Mouse (Mus musculus): ENCODE measurements around the gene Tbx20. TPM values are rescaled to one million over a fixed set of nuclear protein-coding genes. Genes with fewer than 3 reads are reported as not detected.

Tbx20 gene
- polyA plus RNA-seq, 1 experiment from 2014 or later = not detected

DNA sequence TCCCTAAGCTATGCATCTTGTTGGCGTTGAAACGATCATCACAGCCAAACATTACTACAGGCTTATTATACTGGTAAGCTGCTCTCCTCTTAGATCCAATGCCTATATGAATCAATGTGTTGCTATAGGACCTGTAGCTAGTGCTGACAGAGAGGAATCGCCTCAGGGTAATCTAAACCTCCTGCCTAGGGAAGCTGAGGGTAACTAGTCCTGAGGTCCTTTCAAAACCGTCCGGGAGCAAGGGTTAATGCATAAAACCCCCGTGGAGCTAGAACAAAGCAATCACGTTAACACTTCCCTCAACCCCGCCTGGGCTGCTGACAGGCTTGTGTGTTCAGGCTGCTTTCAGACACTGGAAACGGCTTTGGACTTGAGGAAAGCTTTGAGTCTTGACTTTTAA is 2.4 kb upstream of the Tbx20 start:
- Histone ChIP-seq H3K4me3 (no peak overlapping the region), H3K9me3 (no peaks in the 10 kb centered on the region), H3K27ac (no peak overlapping the region), H3K36me3 (no peaks in the 10 kb centered on the region), H3K27me3 (peaks cover 99% of the 10 kb centered on the region), H3K4me1 (peaks cover 32% of the 10 kb centered on the region), H3K4me2 (replicated peaks) (no peak overlapping the region), H3K9ac (no peak overlapping the region)
- WGBS = under 1% methylated on average over 9 of the region's 9 CpGs
- no peak for ATAC-seq (ENCODE audit: low FRiP score, low read depth)

DNA sequence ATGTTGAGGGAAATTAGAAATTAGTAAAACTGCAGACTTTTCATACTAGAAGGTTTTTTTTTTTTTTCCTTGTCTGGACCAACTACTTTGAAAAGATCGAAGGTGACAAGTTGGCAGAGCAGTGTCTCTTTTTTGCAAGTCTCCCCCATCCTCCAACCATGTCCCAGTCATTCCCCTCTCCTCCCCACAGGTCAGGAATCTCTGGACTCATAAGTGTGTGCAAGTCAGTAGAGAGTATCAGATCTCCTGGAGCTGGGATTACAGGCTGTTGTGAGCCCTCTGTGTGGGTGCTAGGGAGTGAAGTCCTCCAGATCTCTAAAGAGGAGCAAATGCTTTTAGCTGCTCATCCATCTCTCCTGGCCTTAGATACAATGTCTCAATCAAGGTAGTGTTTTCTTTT is 1.5 kb upstream of the Tbx20 start:
- no peak overlapping the region for H3K4me3 ChIP-seq
- H3K4me1 ChIP-seq = peaks cover 25% of the 10 kb centered on the region
- ATAC-seq (ENCODE audit: low FRiP score, low read depth) = no peak
- H3K9me3 ChIP-seq = no peaks in the 10 kb centered on the region
- H3K27me3 ChIP-seq = peaks cover 99% of the 10 kb centered on the region
- no peak overlapping the region for H3K9ac ChIP-seq
- H3K27ac ChIP-seq = no peak overlapping the region
- 5% methylated on average over 1 of the region's 1 CpGs for WGBS
- H3K36me3 ChIP-seq = no peaks in the 10 kb centered on the region
- H3K4me2 ChIP-seq (replicated peaks) = no peak overlapping the region

DNA sequence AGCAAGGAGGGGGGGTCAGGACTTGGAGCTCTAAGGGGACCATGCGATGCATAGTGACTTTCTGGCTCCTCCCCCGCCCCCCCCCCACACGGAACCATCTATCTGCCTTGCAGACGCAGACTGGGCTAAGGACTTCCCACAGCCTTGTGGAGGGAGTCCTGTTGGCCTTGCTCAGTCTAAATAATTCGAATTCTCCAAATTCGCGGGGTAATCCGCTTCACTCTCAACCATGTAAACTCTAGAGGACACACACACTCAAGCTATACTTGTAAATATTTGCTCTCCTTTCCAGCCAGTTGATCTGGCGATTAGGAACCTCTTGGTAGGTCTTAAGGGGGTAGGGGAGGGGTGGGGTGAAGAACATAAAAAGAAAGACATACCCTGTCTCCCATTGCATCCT is 898 bp upstream of the Tbx20 start:
- Histone ChIP-seq H3K4me3 (no peak overlapping the region), H3K4me2 (replicated peaks) (no peak overlapping the region), H3K27me3 (peaks cover 99% of the 10 kb centered on the region), H3K9ac (no peak overlapping the region), H3K36me3 (no peaks in the 10 kb centered on the region), H3K4me1 (peaks cover 29% of the 10 kb centered on the region), H3K9me3 (no peaks in the 10 kb centered on the region), H3K27ac (no peak overlapping the region)
- 1% methylated on average over 9 of the region's 9 CpGs for WGBS
- peak; percentile 4; the same call in 1 of the 2 replicates for ATAC-seq (ENCODE audit: low FRiP score, low read depth)

DNA sequence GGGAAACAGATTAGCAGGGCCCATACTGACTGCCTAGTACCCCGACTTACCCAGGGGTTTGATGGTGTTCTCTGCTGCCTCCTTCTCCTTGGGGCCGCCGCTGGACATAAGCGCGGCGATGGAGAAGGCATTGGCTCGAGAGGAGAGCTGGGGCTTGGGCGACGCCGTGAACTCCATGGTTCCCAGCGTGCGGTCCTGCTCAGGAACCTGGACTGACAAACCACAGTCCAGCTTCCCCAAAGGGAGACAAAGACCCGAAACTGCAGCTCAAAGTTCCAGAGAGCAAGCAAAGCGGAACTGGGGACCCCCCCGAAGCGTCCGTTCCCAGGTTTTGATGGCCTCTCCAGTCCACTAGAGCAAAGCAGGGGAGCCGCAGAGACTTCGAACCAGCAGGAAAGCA is 434 bp downstream of the Tbx20 start:
- ATAC-seq (ENCODE audit: low FRiP score, low read depth) = no peak
- no peaks in the 10 kb centered on the region for H3K9me3 ChIP-seq
- no peak overlapping the region for H3K27ac ChIP-seq
- peak overlapping the region; percentile 54 for H3K4me2 ChIP-seq (replicated peaks)
- peaks cover 96% of the 10 kb centered on the region for H3K27me3 ChIP-seq
- H3K36me3 ChIP-seq = no peaks in the 10 kb centered on the region
- H3K4me1 ChIP-seq = peaks cover 31% of the 10 kb centered on the region
- peak overlapping the region; percentile 36 for H3K4me3 ChIP-seq
- H3K9ac ChIP-seq = no peak overlapping the region
- WGBS = 2% methylated on average over 19 of the region's 19 CpGs

DNA sequence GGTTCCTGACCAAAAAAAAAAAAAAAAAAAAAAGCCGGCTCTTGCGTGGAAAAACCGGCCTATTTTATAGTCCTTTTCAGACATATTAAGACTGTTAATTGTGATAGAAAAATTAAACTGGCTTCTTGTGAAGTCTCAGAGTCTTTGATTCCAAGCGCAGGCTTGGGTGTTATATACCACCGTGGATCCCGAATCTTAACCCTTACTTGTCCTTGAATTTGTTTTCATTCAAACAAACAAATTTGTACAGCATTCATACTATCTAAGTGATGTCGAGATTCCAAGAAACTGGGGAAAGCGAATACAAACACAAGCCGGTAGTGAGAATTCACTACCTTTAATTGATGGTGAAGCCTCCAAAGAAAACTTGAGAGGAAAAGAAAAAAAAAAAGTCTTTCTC is 932 bp downstream of the Tbx20 start:
- H3K4me1 ChIP-seq = peaks cover 31% of the 10 kb centered on the region
- no peak overlapping the region for H3K9ac ChIP-seq
- no peaks in the 10 kb centered on the region for H3K9me3 ChIP-seq
- H3K36me3 ChIP-seq = no peaks in the 10 kb centered on the region
- WGBS = 0% methylated on average over 9 of the region's 9 CpGs
- H3K27ac ChIP-seq = no peak overlapping the region
- peaks cover 96% of the 10 kb centered on the region for H3K27me3 ChIP-seq
- H3K4me3 ChIP-seq = peak overlapping the region; percentile 36; the same call in 1 of the 2 replicates
- no peak for ATAC-seq (ENCODE audit: low FRiP score, low read depth)
- H3K4me2 ChIP-seq (replicated peaks) = peak overlapping the region; percentile 54; the same call in 1 of the 2 replicates

DNA sequence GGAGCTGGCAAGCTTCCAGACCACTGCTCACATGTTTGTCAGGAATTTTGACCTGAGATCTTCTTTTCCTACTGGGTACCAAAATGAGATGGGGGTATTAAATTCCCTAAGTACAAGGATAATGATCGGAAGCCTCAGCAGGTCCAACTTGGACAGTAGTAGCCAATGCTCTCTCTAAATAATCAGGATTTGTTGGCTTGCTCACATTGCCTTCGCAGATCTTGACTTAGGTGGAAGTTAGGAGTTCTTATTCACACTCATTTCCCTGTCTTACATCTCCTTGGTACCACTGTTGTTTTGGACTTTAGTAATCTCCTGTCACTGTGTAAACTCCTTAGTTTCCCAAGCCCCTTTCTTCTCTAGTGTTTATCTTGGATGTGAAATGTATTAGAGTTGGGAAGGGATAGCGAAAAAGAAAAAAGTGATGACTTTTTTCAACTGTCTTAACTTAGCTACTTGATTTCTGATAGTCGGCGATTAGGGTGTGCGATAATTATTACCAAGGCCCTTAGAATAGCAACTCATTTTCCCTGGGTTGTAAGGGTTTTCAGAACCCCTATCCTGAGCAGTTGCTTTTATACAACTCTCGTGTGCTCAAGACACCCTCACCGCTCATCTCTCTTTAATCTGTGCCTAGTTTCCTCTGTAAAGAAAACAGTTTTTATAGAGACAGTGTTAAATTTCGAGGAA is 1.5 kb downstream of the Tbx20 start:
- Histone ChIP-seq H3K4me1 (peaks cover 26% of the 10 kb centered on the region), H3K27me3 (peaks cover 96% of the 10 kb centered on the region), H3K27ac (no peak overlapping the region), H3K36me3 (no peaks in the 10 kb centered on the region), H3K4me3 (no peak overlapping the region), H3K4me2 (replicated peaks) (no peak overlapping the region), H3K9ac (no peak overlapping the region), H3K9me3 (no peaks in the 10 kb centered on the region)
- 7% methylated on average over 9 of the region's 9 CpGs for WGBS
- no peak for ATAC-seq (ENCODE audit: low FRiP score, low read depth)

DNA sequence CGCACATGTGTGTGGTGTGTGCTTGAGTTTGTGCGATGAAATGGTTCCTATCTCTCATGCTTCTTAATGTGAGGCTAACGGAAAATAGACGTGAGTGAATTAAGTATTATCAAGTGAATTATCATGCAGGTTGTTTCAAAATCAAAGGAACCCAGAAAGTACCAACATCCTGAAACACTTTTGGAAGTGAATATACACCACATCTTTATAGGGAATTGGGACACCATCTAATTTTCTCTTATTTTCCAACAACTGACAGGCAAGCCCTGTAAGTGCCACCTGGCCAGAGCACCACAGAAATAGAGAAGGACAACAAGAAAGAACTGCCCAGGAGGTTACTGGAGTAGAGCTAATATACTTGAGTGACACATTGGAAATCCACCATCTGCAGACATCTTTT is 2.4 kb downstream of the Tbx20 start:
- ATAC-seq (ENCODE audit: low FRiP score, low read depth) = no peak
- H3K9ac ChIP-seq = no peak overlapping the region
- no peaks in the 10 kb centered on the region for H3K36me3 ChIP-seq
- H3K27me3 ChIP-seq = peaks cover 92% of the 10 kb centered on the region
- 13% methylated on average over 4 of the region's 4 CpGs for WGBS
- no peak overlapping the region for H3K4me3 ChIP-seq
- no peaks in the 10 kb centered on the region for H3K9me3 ChIP-seq
- peaks cover 21% of the 10 kb centered on the region for H3K4me1 ChIP-seq
- H3K27ac ChIP-seq = no peak overlapping the region
- no peak overlapping the region for H3K4me2 ChIP-seq (replicated peaks)

DNA sequence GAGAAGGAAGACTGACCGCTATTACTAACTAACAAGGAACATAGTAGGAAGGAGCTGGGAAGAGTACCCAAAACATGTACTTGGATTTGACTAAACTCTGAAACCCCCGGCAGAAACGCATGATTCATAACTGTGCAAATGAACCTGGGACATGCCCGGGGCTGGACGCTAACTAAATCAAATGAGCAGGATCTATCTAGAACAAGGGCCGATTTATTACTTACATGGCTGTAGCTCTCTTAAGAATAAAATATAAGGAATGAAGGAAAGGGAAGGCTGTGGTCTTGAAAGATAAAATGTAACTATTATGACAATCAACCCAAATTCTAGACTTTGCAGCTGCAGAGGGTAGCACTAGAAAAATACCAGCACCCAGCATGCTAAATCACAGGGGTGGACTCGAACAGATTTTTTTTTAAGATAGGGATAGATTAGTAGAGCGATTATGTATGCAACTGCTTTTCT is 3.1 kb downstream of the Tbx20 start:
- H3K9me3 ChIP-seq = no peaks in the 10 kb centered on the region

DNA sequence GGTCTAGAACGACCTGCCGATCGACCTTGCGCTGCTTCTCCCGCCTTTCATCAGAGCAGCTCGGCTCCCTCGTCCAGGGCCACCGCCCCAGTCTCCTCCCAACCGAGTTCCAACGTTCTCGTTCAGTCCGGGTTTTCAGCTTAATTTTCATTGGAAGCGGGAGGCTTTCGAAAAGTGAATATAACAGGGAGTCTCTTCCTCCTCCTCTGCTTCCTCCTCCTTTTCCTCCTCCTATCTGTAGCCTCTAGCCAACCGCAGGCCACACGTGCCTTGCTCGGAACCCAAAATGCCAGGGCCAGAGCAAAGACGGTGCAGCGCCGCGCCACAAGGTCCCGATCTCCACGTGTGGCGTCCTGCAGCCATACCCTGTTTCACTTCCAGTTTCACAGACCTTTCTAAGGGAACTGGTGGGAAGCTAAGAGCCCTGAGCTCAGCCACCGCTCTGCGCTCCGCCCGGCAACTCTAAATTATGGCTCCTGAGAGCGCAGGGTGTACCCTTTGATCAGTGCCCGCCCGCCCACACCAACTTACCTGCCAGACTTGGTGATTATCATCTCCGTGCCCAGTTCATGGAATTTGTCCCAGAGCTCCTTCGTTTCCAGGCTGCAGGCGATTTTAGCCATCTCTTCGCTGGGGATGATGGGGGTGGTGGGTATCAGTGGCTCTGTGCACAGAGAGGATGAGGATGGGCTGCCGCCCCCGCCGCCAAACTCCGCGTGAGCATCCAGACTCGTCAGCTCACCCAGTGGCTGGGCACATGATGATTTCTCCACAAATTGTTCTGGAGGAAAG is 3.8 kb downstream of the Tbx20 start:
- H3K9me3 ChIP-seq = no peaks in the 10 kb centered on the region
- peaks cover 88% of the 10 kb centered on the region for H3K27me3 ChIP-seq
- no peak for ATAC-seq (ENCODE audit: low FRiP score, low read depth)
- peaks cover 21% of the 10 kb centered on the region for H3K4me1 ChIP-seq
- H3K4me3 ChIP-seq = peak overlapping the region; percentile 29
- H3K9ac ChIP-seq = no peak overlapping the region
- WGBS = under 1% methylated on average over 41 of the region's 41 CpGs
- peak overlapping the region; percentile 53 for H3K4me2 ChIP-seq (replicated peaks)
- no peak overlapping the region for H3K27ac ChIP-seq
- H3K36me3 ChIP-seq = no peaks in the 10 kb centered on the region

More for the DNA sequence above, 3.1 kb downstream of the Tbx20 start:
- H3K36me3 ChIP-seq = no peaks in the 10 kb centered on the region
- H3K4me2 ChIP-seq (replicated peaks) = no peak overlapping the region
- no peak overlapping the region for H3K27ac ChIP-seq
- H3K4me1 ChIP-seq = peaks cover 21% of the 10 kb centered on the region
- no peak overlapping the region for H3K9ac ChIP-seq
- H3K4me3 ChIP-seq = peak overlapping the region; percentile 29; the same call in 1 of the 2 replicates
- no peak for ATAC-seq (ENCODE audit: low FRiP score, low read depth)
- WGBS = 3% methylated on average over 8 of the region's 8 CpGs
- peaks cover 89% of the 10 kb centered on the region for H3K27me3 ChIP-seq

DNA sequence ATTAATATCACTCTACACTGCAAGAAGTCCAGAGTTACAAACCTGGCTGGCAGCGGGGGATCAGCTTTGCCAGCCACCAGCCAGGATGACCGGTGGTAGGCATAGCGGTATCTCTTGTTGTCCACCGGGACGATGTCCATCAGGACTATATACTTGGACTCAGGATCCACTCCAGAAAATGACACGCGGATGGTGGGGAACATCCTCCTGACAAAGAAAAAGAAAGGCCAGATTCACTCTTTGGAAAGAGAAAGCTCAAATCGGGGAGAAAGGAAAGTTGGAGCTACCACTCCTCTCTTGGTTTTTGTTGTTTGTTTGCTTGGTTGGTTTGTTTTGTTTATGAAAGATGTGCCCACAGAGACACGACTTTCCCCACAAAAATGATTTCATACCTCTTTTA is 4.5 kb downstream of the Tbx20 start:
- WGBS = 6% methylated on average over 9 of the region's 9 CpGs
- Histone ChIP-seq H3K4me3 (no peak overlapping the region), H3K9me3 (no peaks in the 10 kb centered on the region), H3K4me2 (replicated peaks) (no peak overlapping the region), H3K4me1 (peaks cover 21% of the 10 kb centered on the region), H3K27me3 (peaks cover 87% of the 10 kb centered on the region), H3K27ac (no peak overlapping the region), H3K9ac (no peak overlapping the region), H3K36me3 (no peaks in the 10 kb centered on the region)
- no peak for ATAC-seq (ENCODE audit: low FRiP score, low read depth)

DNA sequence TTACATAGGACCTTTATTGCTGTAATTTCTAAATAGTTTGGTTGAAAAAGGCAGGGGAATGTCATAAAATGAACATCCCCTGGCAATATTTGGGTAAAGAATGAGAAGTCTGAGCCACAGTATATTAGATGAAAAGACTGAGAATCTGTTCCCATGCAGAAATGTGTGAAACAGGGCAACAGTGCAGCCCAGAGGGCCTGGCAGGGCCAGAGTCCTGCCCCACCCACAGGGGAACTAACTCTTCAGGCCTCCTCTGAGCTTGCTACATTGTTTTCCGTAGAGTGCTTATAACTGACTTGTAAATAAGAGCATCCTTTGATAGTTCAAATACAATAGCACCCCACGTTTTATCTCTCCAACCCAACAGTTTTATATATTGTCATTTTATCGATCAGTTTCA is 7.0 kb downstream of the Tbx20 start:
- Histone ChIP-seq H3K4me3 (no peak overlapping the region), H3K27ac (no peak overlapping the region), H3K9ac (no peak overlapping the region), H3K27me3 (peaks cover 67% of the 10 kb centered on the region), H3K4me2 (replicated peaks) (no peak overlapping the region), H3K36me3 (no peaks in the 10 kb centered on the region), H3K9me3 (no peaks in the 10 kb centered on the region), H3K4me1 (peaks cover 9% of the 10 kb centered on the region)
- ATAC-seq (ENCODE audit: low FRiP score, low read depth) = no peak
- WGBS = 45% methylated on average over 3 of the region's 3 CpGs

DNA sequence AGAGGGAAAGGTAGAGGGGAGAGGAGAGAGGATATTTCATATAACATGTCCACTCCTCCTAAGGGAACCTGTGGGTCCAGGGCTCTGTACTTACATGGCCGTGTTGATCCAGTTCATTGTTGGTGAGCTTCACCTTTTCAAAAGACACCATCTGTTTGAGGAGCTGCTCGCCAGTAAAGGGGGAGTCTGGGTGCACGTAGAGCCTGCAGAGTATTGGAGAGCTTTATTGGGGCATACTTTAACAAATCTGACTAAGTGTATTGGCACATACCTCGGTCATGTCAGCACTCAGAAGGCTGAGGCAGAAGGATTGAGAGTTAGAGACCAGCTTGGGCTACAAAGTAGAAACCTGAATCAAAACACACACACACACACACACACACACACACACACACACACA is 8.5 kb downstream of the Tbx20 start:
- H3K4me2 ChIP-seq (replicated peaks) = no peak overlapping the region
- H3K4me3 ChIP-seq = no peak overlapping the region
- 62% methylated on average over 4 of the region's 4 CpGs for WGBS
- ATAC-seq (ENCODE audit: low FRiP score, low read depth) = no peak
- no peak overlapping the region for H3K9ac ChIP-seq
- H3K27ac ChIP-seq = no peak overlapping the region
- H3K4me1 ChIP-seq = peaks cover 7% of the 10 kb centered on the region
- no peaks in the 10 kb centered on the region for H3K36me3 ChIP-seq
- H3K27me3 ChIP-seq = peaks cover 54% of the 10 kb centered on the region
- no peaks in the 10 kb centered on the region for H3K9me3 ChIP-seq

Measured in limb, embryonic 13.5 days (tissue).